Comparison of ENCODE assay signal across 8 mouse cellular contexts in genomic region chr2:167491757-167492708, GRCm38 (mm10). TPM values are rescaled to one million over a fixed set of nuclear protein-coding genes. Genes with fewer than 3 reads are reported as not detected.
A peak's percentile ranks its signal among the peaks of the same experiment; 100 is the strongest.
DNase-seq lines count a peak whose midpoint lies in the region; ATAC-seq lines count a peak whose summit lies in the region.

Gene Rnf114 (plus strand): TSS chr2:167492645.

- peak within 1 kb of the TSS; percentile 99 for H3K4me2 ChIP-seq in embryonic facial prominence, embryonic 12.5 days (replicated peaks)
- peak within 1 kb of the TSS; percentile 81 for H3K4me2 ChIP-seq in kidney, embryonic 14.5 days (replicated peaks; ENCODE audit: low read depth, low read length)
- H3K4me2 ChIP-seq in liver, embryonic 11.5 days: peak within 1 kb of the TSS; percentile 97

- H3K9me3 ChIP-seq in embryonic facial prominence, embryonic 12.5 days: no peaks in the 10 kb centered on the region
- no peaks in the 10 kb centered on the region for H3K9me3 ChIP-seq in heart, embryonic 10.5 days
- no peaks in the 10 kb centered on the region for H3K9me3 ChIP-seq in kidney, embryonic 14.5 days (ENCODE audit: control insufficient read depth, low read length)
- H3K9me3 ChIP-seq in liver, embryonic 11.5 days (ENCODE audit: control insufficient read depth, low read length): no peaks in the 10 kb centered on the region

- WGBS in embryonic facial prominence, embryonic 12.5 days: 3% methylated on average over 52 of the region's 52 CpGs
- 4% methylated on average over 52 of the region's 52 CpGs for WGBS in heart, embryonic 10.5 days
- 4% methylated on average over 49 of the region's 52 CpGs for WGBS in kidney, embryonic 14.5 days
- 2% methylated on average over 52 of the region's 52 CpGs for WGBS in liver, embryonic 11.5 days

- H3K27me3 ChIP-seq in embryonic facial prominence, embryonic 12.5 days: no peaks in the 10 kb centered on the region
- H3K27me3 ChIP-seq in heart, embryonic 10.5 days (ENCODE audit: insufficient read depth, poor library complexity, severe bottlenecking): no peaks in the 10 kb centered on the region
- H3K27me3 ChIP-seq in kidney, embryonic 14.5 days (ENCODE audit: control insufficient read depth, insufficient read depth, low read length): no peaks in the 10 kb centered on the region
- H3K27me3 ChIP-seq in liver, embryonic 11.5 days (replicated peaks; ENCODE audit: control insufficient read depth, insufficient read depth, low read length): no peaks in the 10 kb centered on the region

- peak; percentile 71 for DNase-seq in CD4-positive helper T cell, adult 2 months (ENCODE audit: low read depth, low spot score)
- DNase-seq in NIH3T3 (ENCODE audit: low read depth): peak; percentile 38
- DNase-seq in heart, embryonic 10.5 days (ENCODE audit: low spot score): no peak
- no peak for DNase-seq in liver, embryonic 11.5 days (ENCODE audit: low spot score)
- DNase-seq in retina, embryonic 14.5 days (ENCODE audit: low spot score): no peak

- peak; percentile 36; the same call in 1 of the 2 replicates for ATAC-seq in embryonic facial prominence, embryonic 12.5 days (ENCODE audit: insufficient number of reproducible peaks, insufficient read depth, low FRiP score, low TSS enrichment)
- ATAC-seq in kidney, embryonic 14.5 days (ENCODE audit: low FRiP score, low TSS enrichment): peak; percentile 47
- ATAC-seq in liver, embryonic 11.5 days (replicated peaks; ENCODE audit: low FRiP score): peak; percentile 69
- ATAC-seq in monocyte, adult 5-6 weeks (replicated peaks; ENCODE audit: insufficient number of reproducible peaks, low FRiP score, low TSS enrichment, poor library complexity, severe bottlenecking): peak; percentile 10; the same call in 1 of the 2 replicates

- H3K4me1 ChIP-seq in embryonic facial prominence, embryonic 12.5 days: peaks cover 18% of the 10 kb centered on the region
- H3K4me1 ChIP-seq in heart, embryonic 10.5 days: peaks cover 22% of the 10 kb centered on the region
- H3K4me1 ChIP-seq in kidney, embryonic 14.5 days (ENCODE audit: control insufficient read depth, insufficient read depth, low read length): peaks cover 11% of the 10 kb centered on the region
- peaks cover 12% of the 10 kb centered on the region for H3K4me1 ChIP-seq in liver, embryonic 11.5 days (replicated peaks; ENCODE audit: control insufficient read depth, insufficient read depth, low read length)

- H3K9ac ChIP-seq in embryonic facial prominence, embryonic 12.5 days: peak within 1 kb of the TSS; percentile 94
- H3K9ac ChIP-seq in kidney, embryonic 14.5 days (ENCODE audit: low read depth, low read length): peak within 1 kb of the TSS; percentile 91
- peak within 1 kb of the TSS; percentile 94 for H3K9ac ChIP-seq in liver, embryonic 11.5 days (ENCODE audit: low read depth, low read length)

- H3K27ac ChIP-seq in embryonic facial prominence, embryonic 12.5 days: peak within 1 kb of the TSS; percentile 96
- peak within 1 kb of the TSS; percentile 96 for H3K27ac ChIP-seq in heart, embryonic 10.5 days
- peak within 1 kb of the TSS; percentile 94 for H3K27ac ChIP-seq in kidney, embryonic 14.5 days (ENCODE audit: low read depth, low read length)
- H3K27ac ChIP-seq in liver, embryonic 11.5 days (ENCODE audit: low read depth, low read length): peak within 1 kb of the TSS; percentile 90

- peak within 1 kb of the TSS; percentile 100 for H3K4me3 ChIP-seq in embryonic facial prominence, embryonic 12.5 days
- H3K4me3 ChIP-seq in heart, embryonic 10.5 days: peak within 1 kb of the TSS; percentile 100
- peak within 1 kb of the TSS; percentile 100 for H3K4me3 ChIP-seq in kidney, embryonic 14.5 days (ENCODE audit: low read length)
- H3K4me3 ChIP-seq in liver, embryonic 11.5 days (ENCODE audit: low read depth, low read length): peak within 1 kb of the TSS; percentile 96

- peaks cover 15% of the 10 kb centered on the region; the same call in 1 of the 2 replicates for H3K36me3 ChIP-seq in embryonic facial prominence, embryonic 12.5 days
- peaks cover 17% of the 10 kb centered on the region for H3K36me3 ChIP-seq in heart, embryonic 10.5 days
- H3K36me3 ChIP-seq in kidney, embryonic 14.5 days (ENCODE audit: control insufficient read depth, insufficient read depth, low read length): no peaks in the 10 kb centered on the region; the same call in 1 of the 2 replicates
- no peaks in the 10 kb centered on the region for H3K36me3 ChIP-seq in liver, embryonic 11.5 days (ENCODE audit: control insufficient read depth, insufficient read depth, low read length)

RNA-seq across cellular contexts. Expression of gene Rnf114, which starts in this region (rescaled TPM):
- polyA plus RNA-seq in embryonic facial prominence, embryonic 12.5 days (2016; fragmentation: Nextera tagmentation; extraction: Ambion mirVana): 94.4 and 96.9 TPM in 2 replicates
- polyA plus RNA-seq in heart, embryonic 10.5 days (2016; fragmentation: Nextera tagmentation; extraction: Ambion mirVana): 71.2 and 90.0 TPM in 2 replicates
- polyA plus RNA-seq in kidney, embryonic 14.5 days (2014; fragmentation: Nextera tagmentation; extraction: Ambion mirVana): 79.1 and 98.3 TPM in 2 replicates
- polyA plus RNA-seq in liver, embryonic 11.5 days (2014; fragmentation: Nextera tagmentation; extraction: Ambion mirVana): 55.9 and 57.7 TPM in 2 replicates
- total RNA-seq in monocyte, adult 5-6 weeks (2017): 62.6 to 74.1 TPM (median 67.8 TPM) in 3 replicates

Comparison
In these comparisons a context has a peak if more than half of its experiments do, and no peak if none do; other contexts are left out.
1. DNase-seq: peak in CD4-positive helper T cell, adult 2 months (single experiment) and NIH3T3 (single experiment); none in heart, embryonic 10.5 days (single experiment), liver, embryonic 11.5 days (single experiment) and retina, embryonic 14.5 days (single experiment).
2. ATAC-seq: peak in every context shown above with its lines; median percentile 69 in liver, embryonic 11.5 days; 47 in kidney, embryonic 14.5 days; 36 in embryonic facial prominence, embryonic 12.5 days; 10 in monocyte, adult 5-6 weeks.
3. Peak in every context shown above with its lines, with median percentiles within 50 percentile points of each other: H3K27ac ChIP-seq, H3K4me2 ChIP-seq, H3K4me3 ChIP-seq and H3K9ac ChIP-seq.